Mouse (Mus musculus): ENCODE results near the gene Fgf13.

- TF ChIP-seq ZNF384 (IDR thresholded peaks at IDR 0.05; ENCODE audit: low read depth, low read length) (0 out of 2 replicates have a peak, but pooled peaks have one; percentile 17), CHD2 (IDR thresholded peaks at IDR 0.05; ENCODE audit: low read depth, low read length) (no peak), HCFC1 (IDR thresholded peaks at IDR 0.05; ENCODE audit: borderline replicate concordance, insufficient read depth, low read length) (no peak), MAFK (IDR thresholded peaks at IDR 0.05; ENCODE audit: insufficient read depth, low read depth, low read length) (no peak), ZC3H11A (IDR thresholded peaks at IDR 0.05; ENCODE audit: borderline replicate concordance, low read depth, low read length) (0 out of 2 replicates have a peak, but pooled peaks have one; percentile 9)
Measured at GRCm38 (mm10) chrX:59134928-59135361, 432.9 kb downstream of the Fgf13 start.
